Mouse (Mus musculus) kidney, embryonic 14.5 days (tissue): ENCODE measurements around the gene Fhit. TPM values are rescaled to one million over a fixed set of nuclear protein-coding genes. Genes with fewer than 3 reads are reported as not detected.

Experiments used
- ATAC-seq: fragments of 200-750 bp; cut with Nextera tagmentation; 2 replicates; pipeline ENCODE4 v1.8.0; 2017; ENCODE audit warnings: moderate number of reproducible peaks, mild to moderate bottlenecking, moderate TSS enrichment, moderate library complexity; ENCODE audit not compliant: low FRiP score, low TSS enrichment
- H3K27ac ChIP-seq: fragments of 300-500 bp; sonication (generic); 2 replicates; pipeline ENCODE4 v1.5.1; 2014; ENCODE audit warnings: low read depth, mild to moderate bottlenecking, low read length, moderate library complexity, mixed read lengths
- H3K27me3 ChIP-seq: fragments of 300-500 bp; sonication (generic); 2 replicates; pipeline ENCODE4 v1.6.1; 2014; ENCODE audit warnings: mild to moderate bottlenecking, low read length; ENCODE audit not compliant: control insufficient read depth, insufficient read depth
- H3K36me3 ChIP-seq: fragments of 300-500 bp; sonication (generic); 2 replicates; pipeline ENCODE4 v1.6.1; 2014; ENCODE audit warnings: low read length, mixed read lengths; ENCODE audit not compliant: control insufficient read depth, insufficient read depth
- H3K4me1 ChIP-seq: fragments of 300-500 bp; sonication (generic); 2 replicates; pipeline ENCODE4 v1.6.1; 2014; ENCODE audit warnings: low read length, mixed read lengths; ENCODE audit not compliant: control insufficient read depth, insufficient read depth
- H3K4me2 ChIP-seq: fragments of 300-500 bp; sonication (generic); replicated peaks from 2 replicates; pipeline ENCODE4 v1.6.1; 2014; ENCODE audit warnings: low read depth, mild to moderate bottlenecking, low read length
- H3K4me3 ChIP-seq: fragments of 300-500 bp; sonication (generic); 2 replicates; pipeline ENCODE4 v1.5.1; 2014; ENCODE audit warnings: mild to moderate bottlenecking, low read length
- H3K9ac ChIP-seq: fragments of 300-500 bp; sonication (generic); 2 replicates; pipeline ENCODE4 v1.6.1; 2014; ENCODE audit warnings: low read depth, mild to moderate bottlenecking, low read length, moderate library complexity
- H3K9me3 ChIP-seq: fragments of 300-500 bp; sonication (generic); 2 replicates; pipeline ENCODE4 v1.6.1; 2016; ENCODE audit warnings: low read length; ENCODE audit not compliant: control insufficient read depth
- WGBS: fragments of 180-500 bp; shearing (Covaris S2); extraction: QIAGEN DNeasy Blood & Tissue Kit; methylation state at CpG from one replicate; pipeline ENCODE4 v1.1.7; 2014; 5-methylcytosine and 5-hydroxymethylcytosine counted together
- polyA plus RNA-seq: library from polyadenylated mRNA; unstranded; fragments of >200 nt; fragmentation: Nextera tagmentation; extraction: Ambion mirVana; gene quantifications from 2 replicates; pipeline ENCODE4 v1.2.1, GENCODE M21; 2014

Gene Fhit
- polyA plus RNA-seq, 1 experiment from 2014 or later: 7.0 TPM

DNA sequence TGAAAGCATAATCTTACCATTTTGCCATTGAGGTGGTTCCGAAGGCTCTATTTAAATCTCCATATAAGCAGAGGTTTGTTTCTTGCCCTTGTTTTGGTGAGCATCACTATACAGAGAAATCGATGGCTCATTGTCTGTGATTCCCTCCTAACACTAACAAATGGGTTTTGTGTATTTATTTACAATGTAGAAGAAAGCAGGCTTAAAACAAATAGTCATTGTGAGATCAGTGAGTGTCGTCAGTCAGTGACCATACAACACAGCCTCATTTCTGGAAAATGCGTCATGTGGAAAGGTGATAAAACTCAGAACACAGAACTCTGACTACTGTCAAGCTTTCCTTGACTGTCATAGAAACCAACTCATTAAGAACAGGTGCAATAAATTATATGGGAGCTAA is 1632.6 kb downstream of the Fhit start:
- no peaks in the 10 kb centered on the region for H3K4me1 ChIP-seq
- no peak overlapping the region for H3K9ac ChIP-seq
- WGBS: 89% methylated on average over 4 of the region's 4 CpGs
- no peaks in the 10 kb centered on the region for H3K36me3 ChIP-seq
- H3K9me3 ChIP-seq: no peaks in the 10 kb centered on the region
- H3K27ac ChIP-seq: no peak overlapping the region
- H3K4me3 ChIP-seq: no peak overlapping the region
- H3K4me2 ChIP-seq: no peak overlapping the region
- no peaks in the 10 kb centered on the region for H3K27me3 ChIP-seq
- no peak for ATAC-seq

DNA sequence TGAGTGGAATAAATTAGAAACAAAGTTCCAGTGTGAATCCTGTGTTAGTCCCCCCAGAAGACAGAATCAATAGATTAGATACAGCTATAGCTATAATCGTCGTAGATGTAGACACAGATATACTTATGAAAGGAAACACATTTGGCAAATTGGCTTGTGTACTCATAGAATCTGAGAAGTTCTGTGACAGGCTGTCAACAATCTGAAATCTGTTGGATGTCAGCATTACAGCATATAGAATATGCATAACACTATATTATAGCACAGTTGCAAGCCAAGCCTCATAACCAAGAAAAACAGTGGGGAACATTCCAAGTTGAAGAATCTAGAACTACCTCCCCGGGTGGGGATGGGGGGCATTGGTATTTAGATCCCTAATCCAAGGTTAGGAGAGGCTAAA is 1635.7 kb downstream of the Fhit start:
- Histone ChIP-seq H3K4me1 (no peaks in the 10 kb centered on the region), H3K27me3 (no peaks in the 10 kb centered on the region), H3K27ac (no peak overlapping the region), H3K9me3 (no peaks in the 10 kb centered on the region), H3K4me3 (no peak overlapping the region), H3K4me2 (no peak overlapping the region), H3K9ac (no peak overlapping the region), H3K36me3 (no peaks in the 10 kb centered on the region)
- ATAC-seq: no peak
- 92% methylated on average over 3 of the region's 3 CpGs for WGBS

DNA sequence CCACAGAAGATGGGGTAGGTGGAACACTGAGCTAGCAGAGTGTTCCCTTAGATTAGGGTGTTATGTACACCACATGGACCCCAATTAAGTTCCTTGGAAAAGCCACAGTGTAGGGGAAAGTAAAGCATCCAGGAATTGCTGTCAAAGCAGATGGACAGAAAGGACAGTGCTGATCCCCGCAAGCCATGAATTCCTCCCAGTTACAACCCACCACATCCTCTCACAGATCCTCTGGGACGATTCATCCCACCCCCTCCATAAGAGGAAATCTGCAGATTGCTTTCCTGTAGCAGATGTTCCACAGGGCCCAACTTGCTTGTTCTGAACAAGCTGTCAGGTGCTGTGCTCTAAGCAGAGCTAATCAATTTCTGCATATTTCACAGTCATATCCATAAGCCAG is 1644.2 kb downstream of the Fhit start:
- H3K4me1 ChIP-seq: no peaks in the 10 kb centered on the region
- ATAC-seq: no peak
- H3K27ac ChIP-seq: no peak overlapping the region
- H3K27me3 ChIP-seq: no peaks in the 10 kb centered on the region
- WGBS: 77% methylated on average over 2 of the region's 2 CpGs
- H3K36me3 ChIP-seq: no peaks in the 10 kb centered on the region
- no peak overlapping the region for H3K9ac ChIP-seq
- H3K4me2 ChIP-seq: no peak overlapping the region
- no peak overlapping the region for H3K4me3 ChIP-seq
- H3K9me3 ChIP-seq: no peaks in the 10 kb centered on the region

DNA sequence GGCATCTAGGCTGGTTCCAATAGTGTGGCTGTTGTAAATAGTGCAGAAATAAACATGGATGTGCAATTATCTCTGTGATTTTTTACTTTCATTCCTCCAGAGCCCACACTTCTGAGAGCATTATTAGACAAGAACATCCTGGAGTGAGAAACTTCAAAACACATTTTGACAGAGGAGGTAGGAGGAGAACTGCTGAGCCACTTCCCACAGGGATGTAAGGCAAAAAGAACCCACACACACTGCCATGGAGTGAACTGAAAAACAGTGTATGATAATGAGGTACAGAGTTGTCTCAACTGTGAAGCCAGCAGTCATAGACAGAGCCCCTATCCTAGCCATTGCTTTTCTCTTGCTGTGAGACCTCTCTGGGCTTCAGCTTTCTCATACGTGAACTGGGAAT is 1652.2 kb downstream of the Fhit start:
- Histone ChIP-seq H3K9ac (no peak overlapping the region), H3K4me3 (no peak overlapping the region), H3K4me1 (no peaks in the 10 kb centered on the region), H3K36me3 (no peaks in the 10 kb centered on the region), H3K27me3 (no peaks in the 10 kb centered on the region), H3K9me3 (no peaks in the 10 kb centered on the region), H3K27ac (no peak overlapping the region), H3K4me2 (no peak overlapping the region)
- no peak for ATAC-seq
- WGBS: 93% methylated on average over 1 of the region's 1 CpGs

Other genes with a start within 250 kb of the Fhit start
- 1.8 and 2.3 TPM in 2 replicates for gene Gm3839, start 194.7 kb upstream of the Fhit start, polyA plus RNA-seq